Mouse (Mus musculus): ENCODE measurements around the gene Gm14325. TPM values are rescaled to one million over a fixed set of nuclear protein-coding genes. Genes with fewer than 3 reads are reported as not detected.
"Not testable (repeated sequence)": the region's sequence is repeated elsewhere in the genome, so short reads cannot be mapped to it uniquely, and the experiment has no call there.

Gene Gm14325
- polyA plus RNA-seq (2015; fragmentation: Nextera tagmentation; extraction: Ambion mirVana): 33.8 and 35.7 TPM in 2 replicates

DNA sequence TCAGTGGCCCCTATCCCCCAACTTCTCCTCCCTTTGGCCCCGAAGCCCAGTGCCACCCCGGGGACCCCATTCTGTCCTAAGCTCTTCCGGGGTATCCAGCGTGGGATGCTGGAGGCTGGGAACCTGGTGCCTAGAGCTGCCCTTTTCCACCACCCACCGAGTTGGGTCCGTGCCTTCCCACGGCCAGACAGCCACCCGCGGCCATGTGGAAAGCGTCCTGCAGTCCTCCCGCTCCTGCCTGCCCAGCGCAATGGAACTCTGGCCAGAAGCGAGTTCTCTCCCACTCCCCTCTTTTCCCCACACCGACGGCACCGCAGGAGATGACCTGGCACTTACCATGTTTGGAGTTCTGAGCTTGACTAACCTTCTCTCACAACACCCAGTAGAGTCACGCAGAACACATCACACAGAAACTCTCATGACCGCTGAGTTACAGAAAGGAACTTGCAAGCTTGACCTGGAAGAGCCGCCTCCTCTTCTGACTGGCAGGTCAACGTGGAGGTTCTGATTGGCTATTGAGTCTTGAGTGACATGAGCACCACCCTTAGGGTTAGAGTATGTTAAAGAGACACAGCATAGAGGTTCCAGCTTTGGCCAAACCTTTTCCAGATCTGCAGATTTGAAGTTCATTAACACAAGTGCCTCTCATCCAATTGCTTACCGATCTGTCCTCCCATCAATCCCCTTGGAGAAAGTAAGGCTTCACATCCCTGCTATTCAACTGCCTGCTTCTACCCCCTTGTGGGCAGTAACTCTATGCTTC is at the start of gene Gm14325:
Gene Gm14325, minus strand, starts transcription at position 436 of the 763 bp plus-strand sequence.
- H3K4me1 ChIP-seq (replicated peaks; ENCODE audit: control insufficient read depth, insufficient read depth, low read length); ATAC-seq; H3K27ac ChIP-seq (ENCODE audit: low read length); H3K9me3 ChIP-seq (ENCODE audit: control insufficient read depth, low read length); H3K36me3 ChIP-seq (ENCODE audit: control insufficient read depth, insufficient read depth); H3K9ac ChIP-seq (replicated peaks; ENCODE audit: low read depth, low read length); H3K27me3 ChIP-seq (replicated peaks; ENCODE audit: control insufficient read depth, insufficient read depth, low read length): not testable (repeated sequence)
- peak within 1 kb of the TSS; percentile 41 for H3K4me3 ChIP-seq (replicated peaks; ENCODE audit: low read length)
- H3K4me2 ChIP-seq (ENCODE audit: low read length): peak within 1 kb of the TSS; percentile 41
- WGBS: 2% methylated on average over 17 of the region's 21 CpGs

DNA sequence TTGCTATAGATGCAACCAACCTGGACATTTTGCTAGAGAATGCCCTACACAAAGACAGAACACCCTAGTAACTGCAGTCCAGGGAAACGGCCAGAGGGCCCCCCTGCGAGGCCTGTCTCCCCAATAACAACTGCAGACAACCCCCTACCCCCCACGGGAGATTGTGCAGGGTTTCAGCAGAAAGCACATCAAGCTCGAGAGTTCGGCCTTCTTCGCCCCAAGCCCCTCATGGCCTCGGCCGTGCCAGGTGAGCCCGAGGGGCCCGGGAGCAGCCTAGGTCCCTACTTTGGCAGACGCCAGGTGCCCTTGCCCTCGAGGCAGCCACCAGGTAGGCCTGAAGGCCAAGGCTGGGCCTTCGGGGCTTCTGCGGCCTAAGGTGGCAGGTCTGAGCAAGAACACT is 47.6 kb upstream of the Gm14325 start:
- H3K4me3 ChIP-seq (replicated peaks; ENCODE audit: low read length); ATAC-seq; H3K9ac ChIP-seq (replicated peaks; ENCODE audit: low read depth, low read length); H3K36me3 ChIP-seq (ENCODE audit: control insufficient read depth, insufficient read depth); H3K9me3 ChIP-seq (ENCODE audit: control insufficient read depth, low read length); H3K4me1 ChIP-seq (replicated peaks; ENCODE audit: control insufficient read depth, insufficient read depth, low read length); H3K27ac ChIP-seq (ENCODE audit: low read length); H3K4me2 ChIP-seq (ENCODE audit: low read length); H3K27me3 ChIP-seq (replicated peaks; ENCODE audit: control insufficient read depth, insufficient read depth, low read length): not testable (repeated sequence)
- WGBS: 92% methylated on average over 12 of the region's 14 CpGs

GRCm38 (mm10) chr2:177862254-177862653 is 22.1 kb upstream of the Gm14325 start:
- H3K27ac ChIP-seq (ENCODE audit: low read length); H3K9me3 ChIP-seq (ENCODE audit: control insufficient read depth, low read length); ATAC-seq; H3K36me3 ChIP-seq (ENCODE audit: control insufficient read depth, insufficient read depth); H3K4me2 ChIP-seq (ENCODE audit: low read length); H3K27me3 ChIP-seq (replicated peaks; ENCODE audit: control insufficient read depth, insufficient read depth, low read length); H3K9ac ChIP-seq (replicated peaks; ENCODE audit: low read depth, low read length); H3K4me3 ChIP-seq (replicated peaks; ENCODE audit: low read length); H3K4me1 ChIP-seq (replicated peaks; ENCODE audit: control insufficient read depth, insufficient read depth, low read length): not testable (repeated sequence)
- WGBS: 100% methylated on average over 2 of the region's 2 CpGs

GRCm38 (mm10) chr2:177843666-177844065 is 3.5 kb upstream of the Gm14325 start:
- H3K36me3 ChIP-seq (ENCODE audit: control insufficient read depth, insufficient read depth); H3K4me2 ChIP-seq (ENCODE audit: low read length); H3K27me3 ChIP-seq (replicated peaks; ENCODE audit: control insufficient read depth, insufficient read depth, low read length); H3K9ac ChIP-seq (replicated peaks; ENCODE audit: low read depth, low read length); H3K9me3 ChIP-seq (ENCODE audit: control insufficient read depth, low read length); H3K4me3 ChIP-seq (replicated peaks; ENCODE audit: low read length); ATAC-seq; H3K27ac ChIP-seq (ENCODE audit: low read length); H3K4me1 ChIP-seq (replicated peaks; ENCODE audit: control insufficient read depth, insufficient read depth, low read length): not testable (repeated sequence)
- WGBS: 83% methylated on average over 1 of the region's 1 CpGs

GRCm38 (mm10) chr2:177836756-177837155 is 3.4 kb downstream of the Gm14325 start:
- ATAC-seq; H3K27ac ChIP-seq (ENCODE audit: low read length); H3K4me1 ChIP-seq (replicated peaks; ENCODE audit: control insufficient read depth, insufficient read depth, low read length); H3K9ac ChIP-seq (replicated peaks; ENCODE audit: low read depth, low read length); H3K4me3 ChIP-seq (replicated peaks; ENCODE audit: low read length); H3K27me3 ChIP-seq (replicated peaks; ENCODE audit: control insufficient read depth, insufficient read depth, low read length); H3K36me3 ChIP-seq (ENCODE audit: control insufficient read depth, insufficient read depth); H3K9me3 ChIP-seq (ENCODE audit: control insufficient read depth, low read length); H3K4me2 ChIP-seq (ENCODE audit: low read length): not testable (repeated sequence)

DNA sequence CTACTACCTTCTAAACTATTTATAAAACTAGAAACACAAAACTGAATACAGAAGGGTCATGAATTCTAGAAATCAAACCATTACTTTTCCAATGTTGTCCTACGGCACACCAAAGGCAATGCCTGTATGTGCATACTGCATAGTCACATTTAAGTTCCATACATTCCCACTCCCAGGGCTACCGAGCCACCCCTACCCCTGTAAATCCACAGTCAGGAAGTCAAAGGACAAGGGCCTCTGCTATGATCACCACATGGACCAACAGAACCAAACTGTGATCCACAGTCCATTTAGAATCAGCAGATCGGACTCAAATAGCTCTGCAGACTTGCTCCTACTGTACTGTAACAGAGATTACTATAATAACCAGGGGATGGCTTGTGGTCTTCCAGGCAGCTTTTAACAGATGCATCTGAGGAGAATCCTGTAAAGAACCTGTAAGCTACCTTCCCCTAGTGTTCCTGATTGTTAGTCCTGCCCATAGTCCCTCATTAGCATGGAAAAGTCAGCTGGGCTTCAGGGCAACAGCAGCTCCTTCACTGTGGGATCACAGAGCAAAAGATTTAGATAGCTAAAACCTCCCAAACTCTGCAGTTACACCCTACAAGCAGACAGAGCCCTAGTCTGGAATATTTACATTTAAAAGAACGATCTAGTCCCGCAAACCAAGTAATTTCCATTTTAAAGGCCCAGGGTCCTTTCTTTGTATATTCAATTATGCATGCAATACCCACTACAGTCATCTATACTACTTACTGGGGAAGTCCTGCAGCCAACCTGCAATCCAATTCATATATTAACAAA is 4.2 kb downstream of the Gm14325 start:
- H3K36me3 ChIP-seq (ENCODE audit: control insufficient read depth, insufficient read depth); H3K9ac ChIP-seq (replicated peaks; ENCODE audit: low read depth, low read length); H3K9me3 ChIP-seq (ENCODE audit: control insufficient read depth, low read length); ATAC-seq; H3K27me3 ChIP-seq (replicated peaks; ENCODE audit: control insufficient read depth, insufficient read depth, low read length); H3K4me2 ChIP-seq (ENCODE audit: low read length); H3K27ac ChIP-seq (ENCODE audit: low read length); H3K4me1 ChIP-seq (replicated peaks; ENCODE audit: control insufficient read depth, insufficient read depth, low read length); H3K4me3 ChIP-seq (replicated peaks; ENCODE audit: low read length): not testable (repeated sequence)
- 70% methylated on average over 5 of the region's 5 CpGs for WGBS

DNA sequence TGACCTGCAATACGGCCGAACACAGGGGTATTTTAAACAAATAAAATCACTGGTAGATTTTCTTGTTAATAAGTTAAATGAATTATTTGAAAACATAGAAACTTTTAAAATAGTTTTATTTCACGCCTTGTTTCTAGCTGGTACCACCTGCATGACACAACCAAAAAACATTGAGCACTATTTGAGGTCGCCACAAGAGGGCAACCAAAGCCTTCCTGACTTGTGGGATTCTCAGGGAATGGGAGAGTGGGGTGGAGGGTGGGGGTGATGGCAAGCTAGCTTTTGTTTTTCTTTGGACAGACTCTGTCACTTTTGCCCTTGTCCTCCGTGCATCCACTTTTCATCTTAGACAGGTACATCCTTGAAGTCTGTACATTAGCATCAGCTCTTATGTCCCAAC is 18.2 kb downstream of the Gm14325 start:
- not testable (repeated sequence) for H3K27me3 ChIP-seq (replicated peaks; ENCODE audit: control insufficient read depth, insufficient read depth, low read length); H3K4me1 ChIP-seq (replicated peaks; ENCODE audit: control insufficient read depth, insufficient read depth, low read length); H3K4me2 ChIP-seq (ENCODE audit: low read length); ATAC-seq; H3K36me3 ChIP-seq (ENCODE audit: control insufficient read depth, insufficient read depth); H3K4me3 ChIP-seq (replicated peaks; ENCODE audit: low read length); H3K9me3 ChIP-seq (ENCODE audit: control insufficient read depth, low read length); H3K9ac ChIP-seq (replicated peaks; ENCODE audit: low read depth, low read length); H3K27ac ChIP-seq (ENCODE audit: low read length)
- 50% methylated on average over 1 of the region's 5 CpGs for WGBS

- H3K4me2 ChIP-seq (ENCODE audit: low read length); H3K4me3 ChIP-seq (replicated peaks; ENCODE audit: low read length); H3K27me3 ChIP-seq (replicated peaks; ENCODE audit: control insufficient read depth, insufficient read depth, low read length); H3K36me3 ChIP-seq (ENCODE audit: control insufficient read depth, insufficient read depth); H3K27ac ChIP-seq (ENCODE audit: low read length); H3K9ac ChIP-seq (replicated peaks; ENCODE audit: low read depth, low read length); H3K9me3 ChIP-seq (ENCODE audit: control insufficient read depth, low read length); H3K4me1 ChIP-seq (replicated peaks; ENCODE audit: control insufficient read depth, insufficient read depth, low read length); ATAC-seq: not testable (repeated sequence)
- WGBS: no CpG with 5 or more reads among the region's 2 CpGs
Observed at GRCm38 (mm10) chr2:177806170-177806569, 34.0 kb downstream of the Gm14325 start.

DNA sequence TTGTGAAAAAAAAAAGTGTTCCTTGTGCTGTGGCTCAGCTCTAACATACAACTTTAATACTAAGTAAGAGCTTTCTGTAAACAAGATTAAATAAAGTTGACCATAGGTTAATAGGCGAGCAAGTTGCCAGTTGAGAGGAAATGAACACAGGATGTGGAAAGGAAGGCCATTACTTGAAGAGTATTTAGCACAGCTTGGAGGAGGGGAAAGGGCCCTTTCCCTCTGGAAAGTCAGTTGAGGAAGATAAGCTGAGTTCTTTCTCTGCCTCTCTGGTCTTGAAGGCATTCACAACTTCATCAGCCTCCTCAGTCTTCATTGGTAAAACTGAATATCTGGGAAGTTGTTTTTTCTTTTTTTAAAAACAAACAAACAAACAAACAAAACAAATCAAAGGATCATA is 52.8 kb downstream of the Gm14325 start:
- H3K9ac ChIP-seq (replicated peaks; ENCODE audit: low read depth, low read length); H3K9me3 ChIP-seq (ENCODE audit: control insufficient read depth, low read length); H3K4me1 ChIP-seq (replicated peaks; ENCODE audit: control insufficient read depth, insufficient read depth, low read length); H3K27me3 ChIP-seq (replicated peaks; ENCODE audit: control insufficient read depth, insufficient read depth, low read length); ATAC-seq; H3K4me3 ChIP-seq (replicated peaks; ENCODE audit: low read length); H3K4me2 ChIP-seq (ENCODE audit: low read length); H3K36me3 ChIP-seq (ENCODE audit: control insufficient read depth, insufficient read depth); H3K27ac ChIP-seq (ENCODE audit: low read length): not testable (repeated sequence)
- WGBS: 87% methylated on average over 1 of the region's 1 CpGs
